Mouse (Mus musculus) kidney, adult 8-10 months (tissue): ENCODE measurements at regions not wholly inside any gene's neighbourhood (a gene's known extent, or its start where the extent isn't known, plus 50 kb on each side); places are given as distances from the start of the nearest gene placed in this dataset.

Experiments used
- DNase-seq, 2 experiments: peaks; one replicate each; pipeline ENCODE4 v3.0.0; 2022

DNA sequence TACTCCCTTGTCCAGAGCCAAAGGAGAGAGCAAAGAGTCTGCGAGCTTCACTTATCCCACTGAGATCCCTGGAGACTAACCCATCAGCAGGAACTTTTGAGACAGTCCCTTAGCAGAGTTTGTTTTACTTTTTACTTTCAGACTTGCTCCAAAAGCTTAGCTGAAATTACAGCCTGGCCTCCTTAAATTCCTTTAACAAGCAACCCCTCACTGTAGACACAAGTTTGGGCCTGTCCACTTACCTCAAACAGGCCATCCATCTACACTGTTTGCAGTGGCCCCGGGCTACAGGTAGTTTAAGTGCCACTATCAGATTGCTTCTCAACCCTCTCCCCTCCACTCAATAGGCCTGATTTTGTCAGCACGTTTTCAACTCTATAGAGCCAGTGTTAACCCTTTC, 291.5 kb upstream of the Tnp1 start:
- no peak for DNase-seq

DNA sequence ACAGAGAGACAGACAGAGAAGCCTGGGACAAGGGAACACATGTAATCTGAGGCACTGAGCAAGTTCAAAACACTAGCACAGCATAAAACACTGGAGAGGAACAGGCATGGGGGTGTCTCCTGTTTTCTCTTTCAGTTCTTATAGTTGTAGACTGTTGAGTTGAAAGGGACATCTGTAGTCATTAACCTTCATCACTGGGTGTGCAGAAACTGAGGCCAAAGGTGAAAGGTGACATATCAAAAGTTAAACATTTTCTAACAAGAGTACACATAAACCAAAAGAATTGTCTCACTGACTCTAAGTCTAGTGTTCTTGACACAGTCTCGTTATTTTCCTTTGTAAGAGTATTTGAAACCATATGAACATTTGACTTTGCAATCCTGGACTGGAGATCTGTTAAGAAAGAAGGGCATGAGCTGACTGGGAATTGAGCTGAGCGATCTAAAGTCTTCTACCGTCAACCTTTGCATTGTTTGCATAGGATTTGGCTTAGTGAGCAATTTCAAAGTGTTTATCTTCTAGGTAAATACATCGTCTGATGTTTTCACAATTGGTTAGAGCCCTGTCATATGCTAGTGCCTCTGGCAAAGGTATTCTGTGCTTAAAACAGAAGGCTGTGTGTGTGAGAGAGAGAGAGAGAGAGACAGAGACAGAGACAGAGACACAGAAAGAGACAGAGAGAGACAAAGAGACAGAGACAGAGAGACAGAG, 284.4 kb upstream of the Tnp1 start:
- DNase-seq, result peak; percentile 15 to 68

DNA sequence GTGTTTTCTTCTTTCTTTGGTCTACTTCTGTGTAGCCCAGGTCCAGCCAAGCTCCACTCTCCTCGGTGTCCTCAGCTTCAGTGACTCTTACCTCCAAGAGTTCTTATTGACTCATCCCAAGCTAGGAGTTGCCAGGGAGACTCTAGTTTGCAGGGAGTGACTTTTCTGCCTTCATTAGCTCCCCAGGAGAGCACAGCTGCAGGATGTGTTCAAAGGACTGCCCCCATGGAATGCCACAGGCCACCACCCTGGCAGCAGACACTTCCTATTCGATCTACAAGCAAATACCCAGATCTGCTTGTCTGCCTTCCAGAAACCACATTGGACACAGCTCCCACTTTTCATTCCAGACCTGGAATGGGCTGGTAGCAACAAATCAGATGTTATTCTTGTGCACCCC, 269.6 kb upstream of the Tnp1 start:
- no peak for DNase-seq

DNA sequence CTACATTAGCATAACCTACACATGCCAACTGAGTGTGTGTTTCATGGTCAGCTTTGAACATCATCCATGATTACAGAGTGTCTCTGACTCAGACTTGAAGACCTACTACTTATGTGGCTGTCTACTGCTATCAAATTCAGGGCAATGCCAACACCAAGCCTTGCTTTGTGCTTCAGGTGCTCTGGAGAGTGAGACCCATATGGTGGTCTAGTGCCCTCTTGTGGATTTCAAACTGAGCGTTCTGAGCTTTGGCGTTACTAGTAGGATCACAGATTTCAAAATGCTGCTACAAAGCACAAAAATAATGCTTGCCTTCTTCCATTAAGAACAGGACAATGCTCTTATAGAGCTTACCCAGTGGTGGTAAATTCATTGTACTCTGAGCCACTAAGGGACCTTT, 258.8 kb upstream of the Tnp1 start:
- DNase-seq, result peak; percentile 22 to 45

DNA sequence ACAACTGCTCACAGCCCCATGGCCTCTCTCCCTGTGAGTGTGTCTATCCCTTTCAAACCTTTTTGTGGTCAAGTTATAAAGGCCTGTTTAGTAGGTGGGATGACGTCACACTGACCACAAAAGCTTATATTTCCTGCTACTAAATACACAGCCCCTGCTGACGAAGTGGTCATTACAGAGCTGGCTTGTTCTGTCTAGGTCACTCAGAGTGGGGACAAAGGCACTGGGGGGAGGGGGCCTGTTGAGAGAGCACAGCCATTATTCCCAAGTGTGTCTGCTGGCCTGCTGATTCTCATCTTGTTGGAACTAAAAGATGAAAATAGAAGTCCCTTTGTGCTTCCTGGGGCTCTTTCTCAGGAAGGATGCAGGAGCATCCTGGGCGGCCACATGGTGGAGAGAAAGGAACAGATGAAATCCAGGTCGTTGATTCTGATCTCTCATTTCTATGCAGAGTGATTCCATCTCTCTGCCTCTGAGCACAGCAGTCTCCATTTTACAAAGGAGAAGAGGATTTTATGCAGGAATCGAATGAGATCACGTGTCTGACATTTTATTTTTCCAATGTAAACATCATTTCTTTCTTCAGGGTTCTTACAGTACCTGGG, 255.2 kb upstream of the Tnp1 start:
- no peak for DNase-seq

DNA sequence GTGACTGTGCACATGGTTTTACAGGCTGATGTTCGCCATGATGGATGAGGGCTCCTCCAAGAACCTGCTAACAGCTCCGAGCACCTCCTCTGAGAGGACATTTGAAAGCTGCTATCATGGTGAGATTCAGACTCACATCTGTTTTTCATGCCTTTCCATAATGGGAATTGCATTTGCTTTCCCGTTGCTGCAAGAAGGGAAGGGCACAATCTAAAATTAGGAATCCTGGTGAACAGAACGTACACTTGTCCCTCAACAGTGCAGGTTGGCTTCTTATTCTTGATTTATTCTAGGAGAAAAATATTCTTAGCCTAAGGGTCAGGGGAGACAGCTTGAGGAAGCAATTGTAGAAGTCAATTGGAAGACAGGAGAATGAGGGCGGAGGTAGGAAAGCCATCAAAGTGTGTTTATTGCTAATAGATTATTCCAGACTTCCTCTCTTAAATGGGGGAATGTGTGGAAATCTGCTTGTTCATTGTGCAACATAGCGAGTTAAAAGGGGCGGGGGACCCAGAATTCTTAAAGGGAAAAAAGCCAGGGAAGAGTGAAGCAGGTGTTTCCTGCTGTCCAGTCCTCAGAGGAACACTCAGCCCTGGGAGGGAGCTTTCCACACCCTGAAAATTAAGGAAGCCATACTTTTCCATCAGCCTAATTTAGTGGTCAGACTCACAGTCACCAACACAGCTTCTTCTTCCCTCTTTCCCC, 253.5 kb upstream of the Tnp1 start:
- no peak for DNase-seq

DNA sequence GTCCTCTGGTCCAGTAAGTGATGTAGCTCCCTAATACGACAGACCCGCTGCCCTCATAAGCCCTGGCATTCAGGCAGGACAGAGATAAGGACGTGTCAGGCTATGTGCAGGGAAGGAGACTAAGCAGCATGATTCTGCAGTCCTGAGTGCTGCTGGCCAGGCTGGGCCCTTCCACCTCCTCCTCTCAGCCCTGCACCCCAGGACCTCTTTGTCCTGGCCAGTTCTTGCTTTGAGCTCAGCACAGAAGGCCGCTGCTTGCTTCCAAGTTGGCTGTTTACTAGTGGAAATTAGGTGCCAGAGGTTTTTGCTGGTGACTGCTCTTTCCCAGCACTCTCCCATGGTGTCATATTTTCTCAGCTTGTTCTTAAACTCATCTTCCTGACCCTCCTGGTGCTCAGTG, 249.3 kb upstream of the Tnp1 start:
- no peak for DNase-seq

DNA sequence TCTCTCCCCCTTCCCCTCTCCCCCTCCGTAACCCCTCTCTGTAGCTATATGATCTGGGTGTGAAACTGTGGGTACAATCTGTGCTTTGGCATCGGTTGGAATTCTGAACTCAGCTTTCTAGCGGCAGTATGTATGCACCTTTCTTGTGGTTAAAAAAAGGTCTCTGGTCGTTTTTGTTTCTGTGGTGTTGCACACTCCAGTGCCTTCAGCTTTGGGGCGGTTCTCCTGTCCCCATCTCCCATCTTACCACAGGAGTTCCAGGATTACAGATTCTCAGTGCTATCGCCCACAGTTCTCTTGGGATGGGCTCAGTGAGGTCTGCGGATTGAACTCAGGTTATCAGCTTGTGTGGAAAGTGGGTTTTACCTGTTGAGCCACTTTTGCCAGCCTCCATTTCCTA, 248.5 kb upstream of the Tnp1 start:
- DNase-seq, result no peak

DNA sequence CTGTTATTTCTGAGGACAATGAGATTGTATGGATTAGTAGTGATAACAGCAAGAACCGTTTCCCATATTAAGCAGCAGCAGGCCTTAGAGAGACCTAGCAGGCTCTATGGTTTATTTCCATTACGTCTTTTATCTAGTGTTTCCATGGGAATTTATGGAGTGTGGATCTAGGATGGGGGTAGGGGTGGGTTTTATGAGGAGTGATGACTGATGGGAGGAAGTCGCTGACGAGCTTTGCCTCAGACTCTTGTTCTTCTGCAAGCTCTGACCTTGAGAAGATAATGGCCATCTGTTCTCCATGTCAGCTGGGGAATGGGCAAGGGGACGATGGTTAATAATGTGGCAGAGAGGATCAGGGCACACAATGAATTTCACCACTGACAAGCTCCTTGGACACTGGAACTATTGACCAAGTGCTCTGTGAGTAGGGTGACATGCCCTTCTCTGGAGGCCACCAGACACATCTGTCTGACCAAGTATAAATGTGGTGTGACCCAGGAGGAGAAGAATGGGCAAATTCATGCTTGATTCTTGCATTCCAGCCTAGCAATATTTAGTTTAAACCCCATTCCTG, 243.9 kb upstream of the Tnp1 start:
- no peak for DNase-seq

DNA sequence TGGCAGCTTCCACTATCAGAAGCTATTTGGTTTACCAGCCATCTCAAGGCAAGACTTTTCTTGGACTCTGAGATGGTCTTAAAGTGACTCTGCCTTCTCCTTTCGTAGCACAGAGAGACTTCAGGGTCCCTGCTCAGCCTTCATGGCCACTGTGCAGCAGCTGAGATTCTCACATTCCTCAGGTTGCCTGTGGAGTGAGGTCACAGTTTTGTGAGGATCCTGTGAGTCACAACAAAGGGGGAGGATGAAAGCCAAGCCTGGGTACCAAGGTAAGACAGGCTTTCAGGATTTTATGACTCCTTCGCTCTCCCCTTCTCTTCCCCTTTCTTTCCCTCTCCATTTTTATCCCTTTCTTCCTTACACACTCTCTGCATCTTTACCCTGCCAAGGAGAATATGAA, 241.6 kb upstream of the Tnp1 start:
- DNase-seq, result no peak

DNA sequence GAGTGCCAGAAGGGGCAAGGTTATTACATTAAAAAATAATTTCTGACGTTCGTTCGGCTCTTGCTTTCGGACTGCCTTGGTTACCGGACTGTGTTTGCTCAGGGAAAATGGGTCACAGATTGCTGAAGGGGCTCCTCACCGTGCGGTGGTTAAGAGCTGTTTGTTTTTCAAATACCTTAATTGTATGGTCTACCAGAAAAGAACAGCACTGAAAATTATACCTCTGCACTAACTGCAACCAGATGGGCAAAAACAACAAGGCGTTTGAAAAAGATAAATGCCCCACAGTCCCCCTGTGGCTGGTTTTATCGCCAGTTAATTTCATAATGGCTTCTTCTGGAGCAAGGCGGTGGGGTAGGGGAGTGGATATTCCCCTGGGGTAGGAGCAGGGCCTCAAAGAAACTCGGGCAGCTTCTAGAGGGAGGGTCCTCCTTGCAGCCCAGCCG, 236.2 kb upstream of the Tnp1 start:
- DNase-seq, result no peak

DNA sequence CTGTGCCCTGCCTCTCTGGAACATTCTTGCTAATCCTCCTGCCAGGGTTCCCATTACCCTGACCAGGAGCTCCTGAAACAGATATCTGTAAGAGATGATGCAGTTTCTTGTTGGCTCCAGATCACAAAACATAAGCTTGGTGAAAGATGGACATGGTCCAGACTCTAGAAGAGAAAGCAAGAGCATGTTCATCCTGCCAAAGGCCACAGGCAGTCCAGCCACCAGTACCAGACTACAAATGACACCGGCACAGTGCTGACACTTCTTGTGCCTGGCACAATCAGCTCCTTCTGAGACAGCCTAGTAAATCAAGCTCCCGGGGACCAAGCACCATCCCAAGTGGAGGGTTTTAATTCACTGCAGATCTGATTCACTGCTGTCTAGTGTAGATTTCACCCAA, 228.3 kb upstream of the Tnp1 start:
- DNase-seq, result no peak

DNA sequence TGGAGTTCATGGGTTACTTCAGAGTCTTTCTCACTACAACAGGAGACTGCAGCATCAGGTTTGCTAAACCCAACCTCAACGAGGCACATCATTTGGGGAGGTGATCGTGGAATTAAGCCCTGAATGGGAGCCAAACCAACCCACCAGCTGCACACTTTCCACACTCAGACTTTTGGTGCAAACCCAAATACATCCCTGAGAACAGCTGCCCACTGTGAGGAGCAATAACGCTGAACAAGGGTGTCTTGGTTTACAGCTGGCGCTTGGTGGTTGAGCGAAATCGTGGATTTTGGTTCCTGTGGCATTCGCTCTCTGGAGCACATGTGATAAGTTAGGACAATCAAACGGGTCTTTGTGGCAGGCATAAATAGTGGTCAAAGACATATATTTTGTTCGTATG, 226.6 kb upstream of the Tnp1 start:
- no peak for DNase-seq

DNA sequence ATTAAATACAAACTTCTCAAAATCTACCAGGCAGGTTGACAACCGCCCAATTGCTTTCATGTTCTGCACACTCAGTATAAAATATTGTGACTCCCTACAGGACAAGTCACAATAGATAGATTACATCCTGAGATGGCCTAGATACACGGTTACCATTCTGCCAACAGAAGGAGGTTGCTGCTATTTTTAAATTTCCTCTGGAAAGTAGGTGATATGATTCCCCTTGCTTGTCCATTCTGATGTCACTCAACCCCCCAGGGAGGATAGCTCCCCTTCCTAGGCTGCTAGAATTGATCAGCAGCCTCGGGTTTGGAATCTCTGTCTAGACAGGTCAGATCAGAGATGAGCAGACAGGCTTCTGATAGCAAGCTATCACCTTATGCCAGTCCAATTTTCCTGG, 221.2 kb upstream of the Tnp1 start:
- DNase-seq, result no peak

DNA sequence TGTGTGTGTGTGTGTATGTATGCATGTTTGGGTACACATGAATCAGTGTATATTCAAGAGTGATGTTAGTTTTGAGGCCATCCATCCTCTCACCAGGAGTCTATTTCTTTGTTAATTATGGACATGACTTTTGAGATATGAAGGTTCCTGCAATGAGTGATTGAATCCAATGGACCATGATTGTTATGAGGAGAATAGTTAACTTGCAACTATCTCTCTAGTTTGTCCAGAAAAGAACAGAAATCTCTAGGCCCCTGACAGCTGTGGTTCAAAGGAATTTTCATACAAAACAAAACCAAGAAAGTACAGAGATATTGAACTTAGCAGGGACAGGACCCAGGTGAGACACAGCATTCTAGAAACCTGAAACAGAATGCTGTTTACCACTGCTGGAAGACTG, 217.9 kb upstream of the Tnp1 start:
- no peak for DNase-seq

DNA sequence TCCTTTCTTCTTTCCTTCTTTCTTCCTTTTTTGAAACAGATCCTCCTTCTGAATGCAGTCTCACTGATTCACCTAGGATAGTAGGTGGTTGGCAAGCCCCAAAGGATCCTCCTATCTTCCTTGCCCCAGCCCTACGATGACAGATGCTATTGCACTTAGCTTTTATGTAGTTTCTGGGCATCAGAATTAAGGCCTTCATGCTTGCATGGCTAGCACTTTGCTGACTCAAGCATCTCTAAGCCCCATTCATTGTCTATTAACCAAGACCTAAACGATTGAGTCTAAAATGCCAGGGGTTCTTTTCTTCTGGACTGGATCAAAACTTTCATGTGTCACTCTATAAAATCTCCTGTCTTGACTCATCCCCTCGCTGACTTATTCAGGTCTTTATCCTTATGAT, 217.3 kb upstream of the Tnp1 start:
- peak; percentile 66 to 75 for DNase-seq

DNA sequence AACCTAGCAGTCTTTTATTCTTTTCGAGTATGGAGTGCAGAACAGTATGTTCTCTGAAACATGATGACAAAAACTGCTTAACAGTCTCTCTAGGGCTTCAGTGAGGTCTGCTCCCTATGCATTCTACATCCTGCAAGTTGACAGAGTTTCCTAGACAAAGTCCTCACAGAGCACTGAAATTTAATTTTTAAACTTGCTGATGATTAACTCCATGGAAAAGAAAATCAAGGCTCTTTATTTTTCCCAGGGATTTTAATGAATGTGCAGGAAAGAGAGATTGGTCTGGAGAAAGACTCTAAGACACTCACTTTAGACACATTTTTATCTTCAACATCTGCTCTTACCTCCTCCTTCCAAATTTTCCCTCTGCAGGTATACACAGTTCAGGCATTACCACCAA, 214.9 kb upstream of the Tnp1 start:
- DNase-seq, result peak in 1 of 2 experiments; percentile 41

DNA sequence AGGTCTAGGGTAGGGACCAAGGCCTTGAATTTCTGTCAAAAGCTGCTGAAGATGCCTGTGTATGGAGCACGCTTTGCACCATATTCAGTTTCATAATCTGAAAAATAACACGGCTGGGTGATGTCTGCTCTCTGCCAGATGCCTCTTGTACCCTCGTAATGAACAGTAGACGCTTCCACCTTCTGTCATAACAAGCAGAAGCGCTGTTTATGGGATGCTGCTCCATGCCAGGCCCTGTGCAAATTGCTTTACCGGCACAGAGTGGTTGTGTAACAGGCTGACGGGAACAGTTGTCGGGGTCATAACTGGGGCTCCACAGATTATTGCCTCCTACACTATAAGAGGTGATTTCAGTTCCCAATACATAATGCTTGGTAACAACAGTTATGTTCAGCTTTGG, 211.5 kb upstream of the Tnp1 start:
- DNase-seq, result no peak

DNA sequence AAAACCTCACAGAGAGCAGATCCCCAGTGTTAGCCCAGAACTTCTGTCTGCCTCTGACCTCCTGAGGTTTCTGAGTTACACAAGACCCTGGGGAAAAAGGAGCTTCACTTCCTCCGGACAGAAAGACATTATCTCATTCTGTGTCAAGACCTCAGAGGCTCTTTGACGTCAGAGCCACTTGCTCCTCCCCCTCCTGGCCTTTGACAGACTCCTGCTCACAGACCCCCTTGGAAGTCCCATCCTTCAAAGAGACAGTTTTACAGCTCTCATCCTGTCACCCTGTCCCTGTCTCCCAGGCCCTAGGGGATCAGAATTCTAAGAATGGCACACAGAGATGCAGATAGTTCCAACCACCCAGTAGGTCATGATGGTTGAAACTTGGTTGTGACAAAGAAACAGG, 206.2 kb upstream of the Tnp1 start:
- DNase-seq, result peak; percentile 57 to 61

DNA sequence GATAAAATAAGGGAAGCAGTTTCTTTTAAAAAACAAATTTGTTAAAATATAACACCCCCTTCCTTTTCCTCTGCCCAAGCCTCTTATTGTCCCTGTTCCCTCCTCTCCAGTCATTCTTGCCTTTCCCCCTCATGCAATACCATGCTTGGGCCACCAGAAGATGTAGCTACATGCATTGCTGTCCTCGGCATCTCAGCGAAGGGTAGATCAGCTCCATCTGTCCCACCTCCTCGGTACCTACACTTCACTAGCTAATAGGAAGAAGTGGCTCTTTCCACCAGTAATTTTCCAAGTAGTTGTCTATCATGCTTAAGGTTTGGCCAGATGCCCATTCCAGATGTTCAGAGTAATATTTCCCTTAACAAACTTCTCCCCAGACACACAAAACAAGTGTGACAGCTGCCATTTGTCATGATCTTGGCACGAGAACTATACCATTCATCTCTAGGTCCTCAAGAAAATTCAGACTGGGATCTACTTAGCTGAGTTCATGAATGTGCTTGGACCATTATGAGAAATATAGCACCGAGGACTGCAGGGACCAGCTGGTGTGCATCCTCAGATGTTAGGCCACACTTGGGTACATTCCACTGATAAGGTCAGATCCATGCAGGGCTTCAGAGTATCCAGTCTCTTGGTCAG, 198.7 kb upstream of the Tnp1 start:
- no peak for DNase-seq

DNA sequence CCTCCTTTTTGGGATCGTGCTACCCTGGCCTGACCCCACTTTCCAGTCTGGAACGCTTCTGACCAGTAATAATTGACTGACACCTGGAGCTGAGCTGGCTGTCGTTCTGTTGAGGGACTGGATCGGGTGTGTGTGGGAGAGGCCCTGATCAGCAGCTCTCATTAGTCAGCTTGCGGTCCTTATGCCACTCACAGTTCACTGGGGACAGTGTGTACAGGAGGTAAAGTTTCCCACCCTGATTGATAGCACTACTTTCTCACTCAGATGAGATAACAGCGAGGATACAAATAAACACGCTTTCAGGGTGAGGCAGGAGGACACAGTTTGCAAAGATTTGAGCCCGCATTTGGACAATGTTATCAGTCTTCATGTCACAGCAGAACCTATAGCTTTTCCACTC, 191.7 kb upstream of the Tnp1 start:
- DNase-seq, result no peak

DNA sequence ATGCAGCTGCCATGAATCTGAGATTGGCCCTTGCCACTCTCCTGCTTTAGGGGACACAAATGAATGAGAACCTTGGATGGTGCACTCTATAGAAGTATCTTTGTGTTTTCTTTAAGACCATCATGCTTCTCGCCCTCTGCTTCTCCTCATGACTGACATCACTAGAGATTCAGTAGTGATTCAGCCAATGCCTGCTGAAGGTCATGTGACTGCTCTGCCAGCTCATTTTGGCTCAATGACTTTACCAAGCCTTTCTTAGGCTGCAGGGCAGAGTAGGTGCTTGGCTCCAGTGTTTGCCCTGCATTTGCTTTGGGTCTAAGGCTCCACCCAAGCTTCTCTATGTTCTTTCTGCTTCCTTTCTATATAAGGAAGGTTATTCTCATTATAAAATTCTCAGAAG, 190.1 kb upstream of the Tnp1 start:
- DNase-seq, result no peak

DNA sequence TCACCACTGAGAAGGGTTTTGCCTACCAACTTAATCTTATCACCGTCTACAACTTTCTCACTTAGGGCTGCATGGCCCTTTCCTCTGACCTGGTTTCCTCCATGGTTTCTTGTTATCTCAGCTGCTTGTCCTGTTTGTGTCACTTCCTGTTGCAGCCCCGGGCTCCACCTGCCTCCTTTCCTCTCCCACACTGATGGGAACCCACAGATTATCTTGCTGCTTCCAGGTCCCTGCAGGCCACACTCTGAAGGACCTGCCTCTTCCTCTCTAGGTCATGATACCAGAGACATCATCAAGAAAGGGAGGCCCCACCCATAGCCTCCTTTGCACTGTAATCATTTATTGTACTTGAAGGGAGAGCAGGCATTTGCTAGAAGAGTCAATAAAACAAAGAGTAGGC, 184.4 kb upstream of the Tnp1 start:
- peak; percentile 29 to 43 for DNase-seq

DNA sequence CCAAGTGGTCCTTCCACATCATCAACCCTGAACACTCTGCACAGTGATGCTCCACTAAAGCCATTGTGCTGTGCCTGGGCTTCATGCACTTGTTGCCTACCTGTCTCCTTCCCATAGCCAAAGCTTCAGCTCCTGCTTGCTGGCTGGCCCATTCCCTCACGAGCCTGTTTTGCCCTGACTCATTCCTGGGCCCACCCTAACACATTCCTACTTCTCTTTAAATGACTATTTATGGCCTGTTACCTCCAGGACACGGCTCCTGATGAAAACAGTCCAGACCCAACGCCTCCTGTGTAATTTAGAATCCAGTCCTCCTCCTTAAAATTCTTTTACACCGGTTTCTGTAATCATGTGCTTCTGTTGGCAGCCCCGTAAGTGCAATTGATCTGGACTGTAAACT, 175.1 kb upstream of the Tnp1 start:
- DNase-seq, result no peak
